10 mouse cellular contexts compared by ENCODE assay signal in genomic region chr8:84001281-84002000, GRCm38 (mm10). TPM values are rescaled to one million over a fixed set of nuclear protein-coding genes. Genes with fewer than 3 reads are reported as not detected.
A peak's percentile ranks its signal among the peaks of the same experiment; 100 is the strongest.
DNase-seq lines count a peak whose midpoint lies in the region; ATAC-seq and TF ChIP-seq lines count a peak whose summit lies in the region.
"Had no signal": no experiment of that assay in that cellular context is flagged by ENCODE, and none has a peak within 500 bp of the region (broad histone marks: within the 10 kb centered on the region; RNA-seq: fewer than 3 reads in every experiment).

TSS of gene 1700067K01Rik (plus strand) at chr8:84001502.

- no peaks in the 10 kb centered on the region for H3K9me3 ChIP-seq in forebrain, embryonic 10.5 days
- H3K9me3 ChIP-seq in forebrain, postnatal 0 days (ENCODE audit: low read length): no peaks in the 10 kb centered on the region
- H3K9me3 ChIP-seq in limb, embryonic 14.5 days (ENCODE audit: control insufficient read depth, low read length): no peaks in the 10 kb centered on the region

- WGBS in forebrain, embryonic 10.5 days: 15% methylated on average over 61 of the region's 61 CpGs
- 30% methylated on average over 61 of the region's 61 CpGs for WGBS in forebrain, postnatal 0 days
- 28% methylated on average over 57 of the region's 61 CpGs for WGBS in limb, embryonic 14.5 days

- DNase-seq in forebrain, embryonic 10.5 days (ENCODE audit: extremely low spot score, low spot score): no peak
- DNase-seq in forebrain, postnatal 0 days: no peak
- no peak for DNase-seq in testis, postnatal 10 days (ENCODE audit: low spot score)
- no peak for DNase-seq in limb, embryonic 14.5 days (ENCODE audit: low spot score)
- peak; percentile 73 for DNase-seq in testis, postnatal 14 days (ENCODE audit: low spot score)
- no peak for DNase-seq in urinary bladder, postnatal 14 days (ENCODE audit: low spot score)
- DNase-seq: layer of hippocampus, adult 9-11 months had no signal

- peaks cover 65% of the 10 kb centered on the region for H3K4me1 ChIP-seq in forebrain, embryonic 10.5 days
- peaks cover 17% of the 10 kb centered on the region for H3K4me1 ChIP-seq in forebrain, postnatal 0 days (ENCODE audit: insufficient read depth)
- H3K4me1 ChIP-seq in testis, adult 2 months (ENCODE audit: control insufficient read depth, insufficient read depth, low read length): peaks cover 45% of the 10 kb centered on the region
- peaks cover 22% of the 10 kb centered on the region for H3K4me1 ChIP-seq in limb, embryonic 14.5 days (ENCODE audit: control insufficient read depth, insufficient read depth, low read length)

- peaks cover 54% of the 10 kb centered on the region for H3K27me3 ChIP-seq in forebrain, embryonic 10.5 days (ENCODE audit: poor library complexity, severe bottlenecking)
- no peaks in the 10 kb centered on the region for H3K27me3 ChIP-seq in forebrain, postnatal 0 days (ENCODE audit: insufficient read depth, low read length)
- H3K27me3 ChIP-seq in testis, adult 2 months (ENCODE audit: control insufficient read depth, insufficient read depth, low read length): no peaks in the 10 kb centered on the region
- no peaks in the 10 kb centered on the region for H3K27me3 ChIP-seq in limb, embryonic 14.5 days (ENCODE audit: control insufficient read depth, insufficient read depth, low read length)

- ATAC-seq in forebrain, postnatal 0 days: no peak
- ATAC-seq in limb, embryonic 14.5 days (ENCODE audit: low FRiP score, low read depth): no peak
- ATAC-seq in megakaryocyte progenitor cell, adult 5-6 weeks (replicated peaks; ENCODE audit: poor library complexity): no peak

- 0 out of 2 replicates have a peak, but pooled peaks have one; percentile 28 for TF ChIP-seq POLR2A in testis, adult 2 months (IDR thresholded peaks at IDR 0.05; ENCODE audit: control insufficient read depth, low read depth, low read length)
- TF ChIP-seq POLR2A in limb, embryonic 14.5 days (IDR thresholded peaks at IDR 0.05; ENCODE audit: borderline replicate concordance, extremely low read depth, insufficient read depth, insufficient read length): no peak

- TF ChIP-seq CTCF in forebrain, postnatal 0 days (IDR thresholded peaks at IDR 0.05; ENCODE audit: low read depth): no peak
- TF ChIP-seq CTCF in testis, adult 2 months (IDR thresholded peaks at IDR 0.05; ENCODE audit: control insufficient read depth, insufficient read depth, insufficient replicate concordance, low read depth, low read length): no peak

- no peak within 1 kb of the TSS for H3K9ac ChIP-seq in forebrain, postnatal 0 days
- H3K9ac ChIP-seq in limb, embryonic 14.5 days (ENCODE audit: low read depth, low read length, severe bottlenecking): peak within 1 kb of the TSS; percentile 38

- no peak within 1 kb of the TSS; the same call in 1 of the 2 replicates for H3K27ac ChIP-seq in forebrain, embryonic 10.5 days
- no peak within 1 kb of the TSS for H3K27ac ChIP-seq in forebrain, postnatal 0 days (ENCODE audit: low read depth, low read length)
- H3K27ac ChIP-seq in testis, adult 2 months (ENCODE audit: control insufficient read depth, insufficient read depth, low read depth, low read length): peak within 1 kb of the TSS; percentile 57
- H3K27ac ChIP-seq in limb, embryonic 14.5 days (replicated peaks; ENCODE audit: low read depth, low read length): no peak within 1 kb of the TSS

- peaks cover 44% of the 10 kb centered on the region for H3K36me3 ChIP-seq in forebrain, embryonic 10.5 days (replicated peaks)
- peaks cover 17% of the 10 kb centered on the region; the same call in 1 of the 2 replicates for H3K36me3 ChIP-seq in forebrain, postnatal 0 days (ENCODE audit: insufficient read depth)
- no peaks in the 10 kb centered on the region for H3K36me3 ChIP-seq in testis, adult 2 months (ENCODE audit: control insufficient read depth, insufficient read depth, low read length)
- peaks cover 28% of the 10 kb centered on the region for H3K36me3 ChIP-seq in limb, embryonic 14.5 days (ENCODE audit: control insufficient read depth, insufficient read depth, low read length)

- H3K4me2 ChIP-seq in forebrain, postnatal 0 days (ENCODE audit: low read depth): no peak within 1 kb of the TSS
- peak within 1 kb of the TSS; percentile 34 for H3K4me2 ChIP-seq in limb, embryonic 14.5 days (replicated peaks; ENCODE audit: low read depth, low read length, severe bottlenecking)

- peak within 1 kb of the TSS; percentile 39 for H3K4me3 ChIP-seq in forebrain, embryonic 10.5 days
- no peak within 1 kb of the TSS for H3K4me3 ChIP-seq in forebrain, postnatal 0 days (ENCODE audit: low read depth, low read length)
- peak within 1 kb of the TSS; percentile 76 for H3K4me3 ChIP-seq in testis, adult 2 months (ENCODE audit: control insufficient read depth, low read depth, low read length)
- H3K4me3 ChIP-seq in limb, embryonic 14.5 days (replicated peaks; ENCODE audit: low read length): peak within 1 kb of the TSS; percentile 13; the same call in 1 of the 2 replicates

RNA-seq across cellular contexts. Expression of gene 1700067K01Rik, which starts in this region (rescaled TPM):
- 0.49 and 0.63 TPM in 2 replicates for polyA plus RNA-seq in forebrain, embryonic 10.5 days (2016; fragmentation: Nextera tagmentation; extraction: Ambion mirVana)
- total RNA-seq in forebrain, postnatal 0 days (2014; rRNA removed): 0.15 and 0.81 TPM in 2 replicates
- 0.36 and 0.86 TPM in 2 replicates for polyA plus RNA-seq in forebrain, postnatal 0 days (2015; fragmentation: Nextera tagmentation; extraction: Ambion mirVana)
- polyA plus RNA-seq in testis, adult 2 months (2012; rRNA removed): 38.1 and 43.2 TPM in 2 replicates
- polyA plus RNA-seq in limb, embryonic 14.5 days (2012; rRNA removed): 0.72 and 0.73 TPM in 2 replicates
- 1.6 and 2.3 TPM in 2 replicates for polyA plus RNA-seq in limb, embryonic 14.5 days (2014; fragmentation: Nextera tagmentation; extraction: Ambion mirVana)
- total RNA-seq in megakaryocyte progenitor cell, adult 5-6 weeks (2015): 0.67 TPM in 1 of 2 replicates, not detected in the other
- total RNA-seq in megakaryocyte progenitor cell, adult 5-6 weeks (2017): 0.37 and 2.0 TPM in 2 replicates
- total RNA-seq: megakaryocyte, adult 5-6 weeks had no signal

Comparison
In these comparisons a context has a peak if more than half of its experiments do, and no peak if none do; other contexts are left out.
1. RNA of gene 1700067K01Rik (polyA plus RNA-seq): 38.1 to 43.2 TPM in testis, adult 2 months; 0.72 to 2.3 TPM in limb, embryonic 14.5 days, 0.36 to 0.86 TPM in forebrain, postnatal 0 days and 0.49 to 0.63 TPM in forebrain, embryonic 10.5 days; every median in the first group is over 10 times any median in the second.